Mouse (Mus musculus): ENCODE measurements around the gene Me3.

- TF ChIP-seq CTCF (IDR thresholded peaks at IDR 0.05; ENCODE audit: borderline replicate concordance, control insufficient read depth, extremely low read depth, insufficient read depth, low read length, poor library complexity): no peak
- TF ChIP-seq POLR2A (IDR thresholded peaks at IDR 0.05; ENCODE audit: control insufficient read depth, extremely low read depth, insufficient read depth, low read length, poor library complexity): no peak
Observed at GRCm38 (mm10) chr7:89843533-89843932, 211.3 kb downstream of the Me3 start.

Data from thymus, adult 2 months (tissue).